Mouse (Mus musculus): ENCODE measurements around the gene Zfp775.

- no peak for TF ChIP-seq GATA1 (IDR thresholded peaks at IDR 0.05; ENCODE audit: low read length)
- no peak for TF ChIP-seq TAL1 (IDR thresholded peaks at IDR 0.05; ENCODE audit: low read length)
Observed at GRCm38 (mm10) chr6:48595278-48595677, 6.6 kb upstream of the Zfp775 start.
